Mouse (Mus musculus): Measurements from ENCODE around the gene Fanca.
"Not testable (repeated sequence)": the region's sequence is repeated elsewhere in the genome, so short reads cannot be mapped to it uniquely, and the experiment has no call there.

Fanca gene

GRCm38 (mm10) chr8:123271901-123272300, 46.5 kb downstream of the Fanca start:
- DNase-seq (ENCODE audit: low spot score in 2 of 2) = no peak

- no peak for DNase-seq (ENCODE audit: low spot score in 2 of 2)
These were observed 47.2 kb downstream of the Fanca start for GRCm38 (mm10) chr8:123271147-123271546.

GRCm38 (mm10) chr8:123267926-123268656, 50.3 kb downstream of the Fanca start:
- DNase-seq (ENCODE audit: low spot score in 2 of 2) = no peak

GRCm38 (mm10) chr8:123257593-123257992, 60.8 kb downstream of the Fanca start:
- DNase-seq (ENCODE audit: low spot score in 2 of 2) = not testable (repeated sequence)

- peak; percentile 53 to 57 for DNase-seq (ENCODE audit: low spot score in 2 of 2)
These were observed 61.3 kb downstream of the Fanca start for GRCm38 (mm10) chr8:123257114-123257513.

GRCm38 (mm10) chr8:123255170-123255569, 63.2 kb downstream of the Fanca start:
- no peak for DNase-seq (ENCODE audit: low spot score in 2 of 2)

GRCm38 (mm10) chr8:123254099-123254885, 64.1 kb downstream of the Fanca start, which contains the start of the genes Zfp276 and Vps9d1:
Zfp276 (plus strand) TSS chr8:123254195.
Vps9d1 (minus strand) TSS chr8:123254348.
- peak; percentile 75 to 79 for DNase-seq (ENCODE audit: low spot score in 2 of 2)

GRCm38 (mm10) chr8:123253451-123254098, 64.8 kb downstream of the Fanca start:
- DNase-seq (ENCODE audit: low spot score in 2 of 2) = no peak

GRCm38 (mm10) chr8:123252925-123253324, 65.5 kb downstream of the Fanca start:
- no peak for DNase-seq (ENCODE audit: low spot score in 2 of 2)

GRCm38 (mm10) chr8:123250940-123251339, 67.4 kb downstream of the Fanca start:
- DNase-seq (ENCODE audit: low spot score in 2 of 2) = no peak

- DNase-seq (ENCODE audit: low spot score in 2 of 2) = no peak
These were observed 69.8 kb downstream of the Fanca start for GRCm38 (mm10) chr8:123248596-123248995.

- DNase-seq (ENCODE audit: low spot score in 2 of 2) = no peak
These were observed 70.6 kb downstream of the Fanca start for GRCm38 (mm10) chr8:123247748-123248147.

GRCm38 (mm10) chr8:123245543-123245942, 72.8 kb downstream of the Fanca start:
- DNase-seq (ENCODE audit: low spot score in 2 of 2) = no peak

GRCm38 (mm10) chr8:123244382-123244781, 74.0 kb downstream of the Fanca start:
- DNase-seq (ENCODE audit: low spot score in 2 of 2) = no peak

GRCm38 (mm10) chr8:123243053-123243452, 75.3 kb downstream of the Fanca start:
- DNase-seq (ENCODE audit: low spot score in 2 of 2) = no peak

GRCm38 (mm10) chr8:123242107-123242923, 76.1 kb downstream of the Fanca start:
- no peak for DNase-seq (ENCODE audit: low spot score in 2 of 2)

- DNase-seq (ENCODE audit: low spot score in 2 of 2) = no peak
These were observed 79.0 kb downstream of the Fanca start for GRCm38 (mm10) chr8:123239398-123239797.

- peak; percentile 80 to 87 for DNase-seq (ENCODE audit: low spot score in 2 of 2)
These were observed 82.6 kb downstream of the Fanca start, which contains the start of gene Spata2l for GRCm38 (mm10) chr8:123235520-123236497. Spata2l (minus strand) TSS chr8:123236233.

GRCm38 (mm10) chr8:123234918-123235519, 83.4 kb downstream of the Fanca start:
- peak; percentile 82 to 91 for DNase-seq (ENCODE audit: low spot score in 2 of 2)

- no peak for DNase-seq (ENCODE audit: low spot score in 2 of 2)
These were observed 84.6 kb downstream of the Fanca start for GRCm38 (mm10) chr8:123233760-123234159.
